Mouse (Mus musculus) limb, embryonic 11.5 days (tissue): ENCODE data around the gene Bcar1. TPM values are rescaled to one million over a fixed set of nuclear protein-coding genes. Genes with fewer than 3 reads are reported as not detected.
A peak's percentile ranks its signal among the peaks of the same experiment; 100 is the strongest.

ENCODE experiments used
- ATAC-seq: fragments of 200-750 bp; cut with Nextera tagmentation; 2 replicates; pipeline ENCODE4 v1.8.0; 2017; ENCODE audit warnings: low read depth; ENCODE audit not compliant: insufficient number of reproducible peaks, low FRiP score, low TSS enrichment
- DNase-seq: peaks from one replicate; pipeline ENCODE4 v3.0.0-alpha.2; 2015; ENCODE audit warnings: low spot score
- H3K27ac ChIP-seq: fragments of 300-500 bp; sonication (generic); replicated peaks from 2 replicates; pipeline ENCODE4 v1.5.1; 2014; ENCODE audit warnings: low read depth, mild to moderate bottlenecking, low read length
- H3K27me3 ChIP-seq: fragments of 300-500 bp; sonication (generic); 2 replicates; pipeline ENCODE4 v1.6.1; 2014; ENCODE audit warnings: mild to moderate bottlenecking, low read length, mixed read lengths; ENCODE audit not compliant: control insufficient read depth, insufficient read depth
- H3K36me3 ChIP-seq: fragments of 300-500 bp; sonication (generic); 2 replicates; pipeline ENCODE4 v1.6.1; 2014; ENCODE audit warnings: mild to moderate bottlenecking, low read length, moderate library complexity, mixed read lengths; ENCODE audit not compliant: control insufficient read depth, insufficient read depth
- H3K4me1 ChIP-seq: fragments of 300-500 bp; sonication (generic); 2 replicates; pipeline ENCODE4 v1.6.1; 2014; ENCODE audit warnings: low read length, mixed read lengths; ENCODE audit not compliant: control insufficient read depth, insufficient read depth
- H3K4me2 ChIP-seq: fragments of 300-500 bp; sonication (generic); 2 replicates; pipeline ENCODE4 v1.6.1; 2014; ENCODE audit warnings: low read depth, mild to moderate bottlenecking, moderate library complexity; ENCODE audit not compliant: severe bottlenecking
- H3K4me3 ChIP-seq: fragments of 300-500 bp; sonication (generic); 2 replicates; pipeline ENCODE4 v1.5.1; 2014; ENCODE audit warnings: low read depth, low read length
- H3K9ac ChIP-seq: fragments of 300-500 bp; sonication (generic); 2 replicates; pipeline ENCODE4 v1.6.1; 2014; ENCODE audit warnings: mild to moderate bottlenecking, low read length
- H3K9me3 ChIP-seq: fragments of 300-500 bp; sonication (generic); 2 replicates; pipeline ENCODE4 v1.6.1; 2016; ENCODE audit warnings: low read length; ENCODE audit not compliant: control insufficient read depth
- WGBS: fragments of 180-500 bp; shearing (Covaris S2); extraction: QIAGEN DNeasy Blood & Tissue Kit; methylation state at CpG from one replicate; pipeline ENCODE4 v1.1.7; 2014; 5-methylcytosine and 5-hydroxymethylcytosine counted together
- polyA plus RNA-seq: library from polyadenylated mRNA; unstranded; fragments of >200 nt; fragmentation: Nextera tagmentation; extraction: Ambion mirVana; gene quantifications from 2 replicates; pipeline ENCODE4 v1.2.1, GENCODE M21; 2014

Gene Bcar1
- polyA plus RNA-seq, 1 experiment from 2014 or later, result 40.4 TPM

- H3K9me3 ChIP-seq, result no peaks in the 10 kb centered on the region
- WGBS, result 28% methylated on average over 10 of the region's 10 CpGs
- DNase-seq, result no peak
These were observed 11.1 kb downstream of the Bcar1 start for GRCm38 (mm10) chr8:111732406-111733085.

DNA sequence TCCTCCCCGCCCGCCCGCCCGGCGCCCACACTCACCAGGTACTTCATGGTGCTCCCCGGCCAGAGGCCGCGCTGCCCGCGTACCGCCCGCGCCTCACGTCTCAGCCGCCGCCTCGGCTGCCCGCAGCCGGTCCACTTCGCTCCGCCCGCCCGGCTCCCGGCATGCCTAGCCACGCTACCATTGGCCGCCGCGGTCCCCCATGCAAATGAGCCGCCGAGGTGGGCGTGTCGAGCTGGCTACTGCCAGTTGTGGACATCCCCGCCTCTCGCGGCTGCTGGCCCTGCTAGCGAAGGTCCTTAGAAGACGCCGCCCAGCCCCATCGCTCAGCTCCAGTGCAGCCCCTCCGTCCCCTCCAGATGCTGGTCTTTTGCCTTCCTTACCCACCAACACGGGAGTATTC is 11.6 kb downstream of the Bcar1 start:
- Histone ChIP-seq H3K9ac (peak overlapping the region; percentile 74), H3K9me3 (no peaks in the 10 kb centered on the region), H3K4me1 (peaks cover 52% of the 10 kb centered on the region), H3K27me3 (no peaks in the 10 kb centered on the region), H3K36me3 (no peaks in the 10 kb centered on the region), H3K4me3 (peak overlapping the region; percentile 76), H3K27ac (no peak overlapping the region; the same call in 1 of the 2 replicates), H3K4me2 (peak overlapping the region; percentile 86)
- peak; percentile 93 for ATAC-seq
- peak; percentile 98 for DNase-seq
- WGBS, result 0% methylated on average over 41 of the region's 41 CpGs

More at GRCm38 (mm10) chr8:111732406-111733085, 11.1 kb downstream of the Bcar1 start:
- Histone ChIP-seq H3K9ac (no peak overlapping the region; the same call in 1 of the 2 replicates), H3K4me1 (peaks cover 52% of the 10 kb centered on the region), H3K4me2 (peak overlapping the region; percentile 86), H3K36me3 (no peaks in the 10 kb centered on the region; the same call in 1 of the 2 replicates), H3K27me3 (no peaks in the 10 kb centered on the region), H3K4me3 (peak overlapping the region; percentile 76), H3K27ac (peak overlapping the region; percentile 71)
- ATAC-seq, result peak; percentile 0; the same call in 1 of the 2 replicates

DNA sequence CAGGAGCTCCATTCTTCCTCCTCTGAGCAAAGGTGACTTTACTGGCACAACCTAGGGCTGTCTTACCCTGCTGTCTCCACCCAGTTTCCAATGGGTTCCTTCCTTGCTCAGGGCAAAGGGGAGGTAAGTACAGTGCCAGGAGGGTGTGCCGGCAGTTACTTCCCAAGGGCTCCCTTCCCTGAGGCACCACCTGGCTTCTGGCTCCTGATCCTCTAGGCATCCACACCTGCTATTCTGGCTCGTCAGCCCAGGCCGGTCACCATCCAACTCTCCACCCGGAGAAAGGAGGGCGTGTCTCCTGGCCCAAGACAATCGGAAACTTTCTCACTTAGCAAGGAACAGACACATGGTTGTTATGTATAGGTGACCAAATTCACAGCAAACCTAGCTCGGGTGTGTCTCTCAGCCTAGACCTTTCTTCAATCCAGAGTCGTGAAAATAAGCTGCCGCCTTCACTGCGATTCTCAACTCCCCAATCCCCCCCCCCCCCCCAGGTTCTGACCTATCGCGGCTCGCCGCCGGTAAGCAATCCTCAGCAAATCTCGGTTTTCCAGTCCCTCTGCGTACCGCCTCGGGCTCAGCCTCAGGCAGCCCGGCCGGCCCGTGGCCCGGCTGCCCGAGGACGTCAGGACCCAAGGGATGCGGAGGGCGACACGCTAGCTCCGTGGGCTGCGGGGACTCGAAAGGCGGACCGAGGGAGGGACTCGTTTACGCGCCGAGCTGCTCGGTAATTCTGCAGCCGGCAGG is 12.2 kb downstream of the Bcar1 start:
- peak overlapping the region; percentile 76 for H3K4me3 ChIP-seq
- H3K4me1 ChIP-seq, result peaks cover 52% of the 10 kb centered on the region
- ATAC-seq (peak; percentile 19; the same call in 1 of the 2 replicates), DNase-seq (no peak)
- no peaks in the 10 kb centered on the region for H3K9me3 ChIP-seq
- H3K27ac ChIP-seq, result no peak overlapping the region
- WGBS, result under 1% methylated on average over 39 of the region's 39 CpGs
- H3K36me3 ChIP-seq, result no peaks in the 10 kb centered on the region
- peak overlapping the region; percentile 74 for H3K9ac ChIP-seq
- H3K27me3 ChIP-seq, result no peaks in the 10 kb centered on the region
- peak overlapping the region; percentile 86 for H3K4me2 ChIP-seq

- peaks cover 38% of the 10 kb centered on the region for H3K4me1 ChIP-seq
- DNase-seq (no peak), ATAC-seq (no peak)
- no peak overlapping the region for H3K4me2 ChIP-seq
- no peak overlapping the region for H3K27ac ChIP-seq
- H3K4me3 ChIP-seq, result no peak overlapping the region
- H3K27me3 ChIP-seq, result no peaks in the 10 kb centered on the region
- 77% methylated on average over 7 of the region's 7 CpGs for WGBS
- no peaks in the 10 kb centered on the region for H3K36me3 ChIP-seq
- no peaks in the 10 kb centered on the region for H3K9me3 ChIP-seq
- no peak overlapping the region for H3K9ac ChIP-seq
These were observed 14.1 kb downstream of the Bcar1 start for GRCm38 (mm10) chr8:111729233-111730170.

DNA sequence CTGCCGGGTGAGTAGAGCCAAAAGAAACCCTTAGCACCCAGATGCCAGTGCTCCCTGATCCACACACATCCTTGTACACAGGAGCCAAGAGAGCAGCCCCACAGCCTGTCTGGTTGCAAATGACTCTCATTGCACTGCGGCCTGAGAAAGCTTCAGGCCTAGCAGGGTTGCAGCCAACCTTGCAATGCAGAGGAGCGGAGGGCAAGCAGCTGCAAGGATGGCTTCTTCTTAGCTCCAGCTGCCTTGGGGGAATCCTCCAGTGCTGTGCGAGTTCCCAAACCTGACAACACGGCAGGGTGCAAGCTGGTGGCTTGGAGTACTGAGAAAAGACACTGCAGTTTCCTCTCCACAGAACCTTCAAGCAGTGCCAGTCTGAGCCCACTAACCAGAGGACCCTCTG is 15.1 kb downstream of the Bcar1 start:
- H3K4me2 ChIP-seq, result no peak overlapping the region
- DNase-seq, result no peak
- peaks cover 28% of the 10 kb centered on the region for H3K4me1 ChIP-seq
- no peak for ATAC-seq
- H3K9ac ChIP-seq, result no peak overlapping the region
- H3K4me3 ChIP-seq, result no peak overlapping the region
- no peak overlapping the region for H3K27ac ChIP-seq
- H3K36me3 ChIP-seq, result no peaks in the 10 kb centered on the region
- H3K9me3 ChIP-seq, result no peaks in the 10 kb centered on the region
- no peaks in the 10 kb centered on the region for H3K27me3 ChIP-seq
- 86% methylated on average over 5 of the region's 5 CpGs for WGBS

DNA sequence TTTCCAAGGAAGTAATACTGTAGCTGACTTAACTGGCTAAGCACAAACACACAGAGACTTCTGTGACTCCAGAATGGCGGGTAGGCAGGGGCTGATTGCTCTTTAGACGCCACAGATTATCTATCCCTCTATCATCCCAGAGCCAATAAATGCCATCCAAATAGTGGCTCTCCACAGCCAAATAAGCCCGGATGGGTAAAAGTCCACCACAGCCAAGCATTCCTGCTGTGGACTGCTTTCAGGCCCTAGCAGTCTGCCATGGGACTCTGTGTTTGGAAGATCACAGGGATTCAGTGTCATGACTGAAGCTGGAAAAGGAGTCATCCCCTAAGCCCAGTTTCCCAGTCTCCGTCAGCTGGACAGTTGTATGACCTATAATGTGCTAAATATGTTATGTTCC is 16.1 kb downstream of the Bcar1 start:
- Histone ChIP-seq H3K27me3 (no peaks in the 10 kb centered on the region), H3K4me1 (peaks cover 19% of the 10 kb centered on the region), H3K36me3 (no peaks in the 10 kb centered on the region), H3K4me3 (no peak overlapping the region), H3K27ac (no peak overlapping the region), H3K9ac (no peak overlapping the region), H3K4me2 (no peak overlapping the region), H3K9me3 (no peaks in the 10 kb centered on the region)
- WGBS, result 70% methylated on average over 4 of the region's 4 CpGs
- DNase-seq (no peak), ATAC-seq (no peak)

DNA sequence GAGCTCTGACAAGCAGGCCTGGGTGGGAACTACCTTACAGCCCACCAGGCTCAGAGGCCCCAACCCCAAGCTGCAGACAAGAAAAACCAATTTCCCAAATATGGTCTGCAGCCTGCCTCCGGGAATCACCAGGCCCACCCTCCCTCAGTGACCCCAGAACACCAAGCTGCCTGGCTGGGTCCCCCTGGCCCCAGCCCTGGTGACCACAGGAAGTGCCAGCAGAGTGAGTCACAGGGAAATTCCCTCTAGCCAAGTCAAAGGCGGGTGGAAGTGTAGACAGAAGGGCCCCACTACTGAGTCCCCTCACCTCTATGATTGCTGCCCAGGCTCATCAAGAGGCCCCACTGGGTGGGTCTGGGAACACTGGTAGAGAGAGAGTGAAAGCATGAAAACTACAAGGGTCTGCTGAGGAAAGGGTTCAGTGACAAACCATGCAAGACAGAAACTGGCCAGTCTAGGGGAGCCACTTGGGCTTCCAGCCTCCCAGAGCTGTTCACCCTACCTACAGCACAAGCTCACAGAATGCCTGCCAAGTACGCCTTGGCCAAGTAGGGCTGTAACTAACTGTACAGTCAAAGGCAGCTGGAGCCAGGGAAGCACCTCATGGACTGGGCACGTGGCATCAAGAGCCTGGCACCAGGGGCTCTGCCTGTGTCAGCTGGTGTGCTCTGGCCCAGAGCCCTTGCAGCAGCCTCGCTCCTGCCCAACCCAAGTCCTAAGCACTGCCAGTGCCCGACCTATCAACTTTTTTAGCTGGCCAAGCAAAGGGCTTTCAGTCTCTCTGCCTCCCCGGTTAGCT is 17.3 kb downstream of the Bcar1 start:
- H3K9ac ChIP-seq, result no peak overlapping the region
- no peak for ATAC-seq
- 63% methylated on average over 7 of the region's 7 CpGs for WGBS
- DNase-seq, result peak; percentile 34
- peak overlapping the region; percentile 21; the same call in 1 of the 2 replicates for H3K27ac ChIP-seq
- no peaks in the 10 kb centered on the region for H3K9me3 ChIP-seq
- no peak overlapping the region for H3K4me2 ChIP-seq
- H3K36me3 ChIP-seq, result no peaks in the 10 kb centered on the region; the same call in 1 of the 2 replicates
- no peaks in the 10 kb centered on the region for H3K27me3 ChIP-seq
- peaks cover 14% of the 10 kb centered on the region for H3K4me1 ChIP-seq
- no peak overlapping the region for H3K4me3 ChIP-seq
